Mouse (Mus musculus) retina, embryonic 14.5 days (tissue): ENCODE measurements around the gene Abcg5.
A peak's percentile ranks its signal among the peaks of the same experiment; 100 is the strongest.

Experiments
- DNase-seq: peaks from one replicate; pipeline ENCODE4 v3.0.0-alpha.2; 2015; ENCODE audit warnings: low spot score

The Abcg5 gene

DNA sequence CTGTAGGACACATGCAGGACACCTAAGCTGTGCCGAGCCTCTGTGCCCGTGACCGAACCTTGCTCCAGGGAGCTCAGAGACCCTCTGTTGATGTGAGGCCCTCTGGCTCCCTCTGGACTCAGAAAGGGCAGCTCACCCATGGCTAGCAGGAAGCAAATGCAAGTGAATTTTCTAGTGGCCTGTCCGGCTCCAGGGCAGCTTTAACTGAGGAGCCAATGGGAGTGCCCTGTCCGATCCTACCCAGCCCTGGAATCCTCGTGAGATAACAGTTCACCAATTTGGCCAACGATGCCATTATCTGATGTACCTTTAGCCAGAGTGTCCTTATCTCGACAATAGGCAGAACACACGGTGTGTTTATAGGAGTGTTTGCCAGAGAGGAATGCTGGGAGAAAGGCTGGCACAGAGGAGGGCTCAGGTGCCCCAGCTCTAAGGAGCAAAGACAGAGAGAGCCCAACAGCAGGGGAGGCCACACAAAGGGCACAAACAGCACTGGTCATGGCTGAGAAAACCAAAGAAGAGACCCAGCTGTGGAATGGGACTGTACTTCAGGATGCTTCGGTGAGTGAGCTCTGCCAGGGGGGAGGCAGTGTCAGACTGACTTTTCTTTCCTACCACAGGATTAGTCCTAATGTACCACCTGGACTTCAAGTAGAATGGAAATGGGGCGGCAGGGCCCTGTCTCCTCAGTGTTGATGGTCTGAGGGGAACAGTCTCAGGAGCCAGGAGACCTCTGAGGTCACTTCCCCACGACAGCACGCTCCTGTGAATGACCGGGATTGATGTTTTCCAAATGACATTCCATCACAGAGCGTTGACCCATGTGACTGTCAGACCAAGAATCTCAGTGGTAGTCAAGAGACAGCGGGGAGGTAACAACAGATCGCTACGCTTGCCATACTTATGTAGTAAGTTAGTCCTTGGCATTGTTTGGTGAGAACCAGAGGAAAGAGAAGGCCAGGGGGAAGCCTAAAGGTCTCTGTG is at the start of gene Abcg5:
Gene Abcg5 (minus strand): TSS at position 278 of the 984 bp plus-strand sequence.
- DNase-seq: no peak

DNA sequence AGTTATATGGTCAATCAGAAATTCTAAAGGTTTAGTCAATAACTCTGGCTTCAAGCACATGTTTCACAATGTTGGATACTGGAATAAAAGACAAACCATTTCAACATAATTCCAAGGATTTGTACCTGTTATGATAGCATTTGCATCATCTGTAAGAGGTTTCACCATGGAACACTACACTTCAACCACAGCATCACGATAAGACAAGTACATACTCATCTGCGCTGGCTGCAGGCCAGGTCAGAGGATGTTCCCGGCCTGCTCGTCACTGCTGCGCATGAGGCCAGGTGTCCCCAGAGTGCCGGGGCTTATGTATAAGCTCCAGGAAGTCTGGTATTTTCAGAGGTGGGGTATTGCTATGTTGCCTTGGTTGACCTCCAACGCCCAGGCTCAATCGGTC is 49.8 kb upstream of the Abcg5 start:
- no peak for DNase-seq

- no peak for DNase-seq
Observed at GRCm38 (mm10) chr17:84731361-84731760, 48.5 kb upstream of the Abcg5 start.

DNA sequence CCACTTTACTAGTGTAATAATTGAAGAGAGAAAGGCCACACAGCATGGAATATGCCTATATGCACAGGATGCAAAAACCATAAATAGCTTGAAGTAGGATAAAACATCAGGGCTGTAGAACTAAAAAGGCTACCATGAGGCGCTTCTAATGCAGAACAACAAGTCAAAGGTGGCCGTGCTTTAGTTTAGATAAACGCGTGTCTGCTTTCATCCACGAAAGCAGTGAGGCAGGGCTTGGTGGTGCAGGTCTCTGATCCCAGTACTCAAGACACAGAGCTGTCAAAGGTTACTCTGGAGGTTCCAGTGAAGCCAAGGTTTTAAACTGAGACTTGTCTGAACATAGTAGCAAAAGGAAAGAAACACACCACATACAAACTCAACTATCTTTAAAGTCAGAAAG is 46.3 kb upstream of the Abcg5 start:
- DNase-seq: no peak

DNA sequence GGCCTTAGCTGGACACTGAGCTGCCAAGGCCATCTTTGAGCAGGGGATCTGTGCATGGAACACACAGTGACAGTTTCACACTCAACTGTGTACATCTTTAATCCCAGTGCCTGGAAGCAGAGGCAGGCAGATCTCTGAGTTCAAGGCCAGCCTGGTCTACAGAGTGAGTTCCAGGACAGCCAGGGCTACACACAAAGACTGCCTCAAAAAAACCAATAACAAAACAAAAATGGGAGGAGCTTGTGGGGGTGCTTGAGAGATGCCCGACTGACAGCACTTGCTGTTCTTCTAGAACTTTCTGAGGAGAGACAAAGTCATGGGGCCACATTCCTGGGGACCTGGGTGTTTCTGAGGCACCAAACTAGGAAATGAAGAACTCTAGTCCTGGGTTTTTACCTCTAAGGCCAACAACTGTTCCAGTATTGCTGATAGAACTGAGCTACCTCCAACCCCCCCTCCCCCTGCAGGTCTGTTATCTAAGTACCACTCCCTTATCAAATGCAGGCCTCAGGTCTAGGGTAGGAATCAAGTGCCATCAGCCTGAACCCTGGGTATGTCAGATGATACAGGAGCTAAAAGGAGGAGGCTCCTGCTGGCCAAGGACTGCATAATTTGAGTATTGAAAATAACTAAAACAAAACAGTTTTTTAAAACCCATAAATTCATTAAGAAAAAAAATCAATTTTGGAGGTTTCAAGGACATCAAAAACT is 45.5 kb upstream of the Abcg5 start:
- DNase-seq: no peak

GRCm38 (mm10) chr17:84725163-84725562 is 42.4 kb upstream of the Abcg5 start:
- no peak for DNase-seq

- DNase-seq: no peak
Observed at GRCm38 (mm10) chr17:84724028-84724427, 41.2 kb upstream of the Abcg5 start.

DNA sequence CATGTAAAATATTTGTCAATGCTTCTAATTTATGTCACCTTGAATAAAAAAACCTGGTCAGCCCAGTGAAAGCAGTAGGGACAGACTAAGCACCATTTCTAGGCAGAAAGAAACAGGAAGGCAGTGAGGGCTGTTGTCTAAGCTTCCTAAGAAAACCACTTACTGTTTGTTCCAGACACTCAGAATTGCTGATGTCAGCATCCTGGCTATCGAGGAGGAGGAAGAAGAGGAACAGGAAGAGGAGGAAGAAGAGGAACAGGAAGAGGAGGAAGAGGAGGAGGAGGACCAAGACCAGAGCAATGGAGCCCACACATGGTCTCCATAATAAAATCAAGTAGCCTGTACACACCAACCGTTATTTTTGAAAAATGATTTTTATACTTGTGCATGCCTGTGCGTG is 36.3 kb upstream of the Abcg5 start:
- DNase-seq: no peak

GRCm38 (mm10) chr17:84717416-84717815 is 34.6 kb upstream of the Abcg5 start:
- DNase-seq: no peak

DNA sequence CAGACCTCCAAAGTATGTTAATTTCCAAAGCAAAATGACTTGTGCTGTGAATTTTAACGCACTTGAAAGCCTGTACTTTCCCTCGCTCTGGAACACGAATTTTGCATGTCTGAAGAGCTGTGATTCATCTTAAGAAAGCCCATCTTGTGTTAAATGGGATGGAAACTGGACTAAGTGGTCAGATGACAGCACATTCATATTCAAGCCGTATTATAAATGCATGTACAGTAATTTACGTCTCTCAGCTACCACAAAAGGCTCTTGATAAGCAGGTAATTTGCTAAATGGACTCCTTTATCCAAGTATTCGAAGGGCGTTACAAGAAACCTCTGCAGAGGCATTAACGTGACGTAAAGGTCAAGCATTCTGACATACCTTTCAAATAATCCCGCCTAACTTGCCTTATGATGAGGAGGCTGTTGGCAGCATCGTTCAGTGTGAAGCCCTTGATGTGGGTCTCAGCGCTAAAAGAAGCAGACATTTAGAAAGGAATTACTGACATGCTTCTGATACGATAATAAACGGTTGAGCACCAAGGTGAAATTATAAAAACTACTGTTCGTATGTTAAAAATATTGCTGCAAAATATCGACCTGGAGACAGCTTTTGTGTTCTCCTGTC is 33.6 kb upstream of the Abcg5 start:
- DNase-seq: no peak

DNA sequence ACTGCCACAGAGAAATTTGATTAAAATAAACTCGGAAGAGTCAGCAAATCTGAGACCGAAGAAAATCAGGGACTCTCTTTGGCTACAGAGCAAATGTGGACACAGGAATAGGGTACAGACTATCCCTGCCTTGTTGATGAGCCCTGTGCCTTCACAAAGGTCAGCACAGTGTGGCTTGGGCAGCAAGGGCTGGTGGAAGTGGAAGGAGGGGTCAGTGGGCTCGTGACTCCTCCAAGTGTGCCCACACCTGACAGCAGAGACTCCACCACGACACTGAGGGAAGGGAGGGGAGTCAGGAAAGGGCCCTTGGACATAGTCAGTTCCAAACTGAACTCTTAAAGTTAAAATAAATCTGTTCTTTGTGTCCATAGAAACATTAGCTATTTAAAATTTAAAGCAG is 32.1 kb upstream of the Abcg5 start:
- DNase-seq: no peak

DNA sequence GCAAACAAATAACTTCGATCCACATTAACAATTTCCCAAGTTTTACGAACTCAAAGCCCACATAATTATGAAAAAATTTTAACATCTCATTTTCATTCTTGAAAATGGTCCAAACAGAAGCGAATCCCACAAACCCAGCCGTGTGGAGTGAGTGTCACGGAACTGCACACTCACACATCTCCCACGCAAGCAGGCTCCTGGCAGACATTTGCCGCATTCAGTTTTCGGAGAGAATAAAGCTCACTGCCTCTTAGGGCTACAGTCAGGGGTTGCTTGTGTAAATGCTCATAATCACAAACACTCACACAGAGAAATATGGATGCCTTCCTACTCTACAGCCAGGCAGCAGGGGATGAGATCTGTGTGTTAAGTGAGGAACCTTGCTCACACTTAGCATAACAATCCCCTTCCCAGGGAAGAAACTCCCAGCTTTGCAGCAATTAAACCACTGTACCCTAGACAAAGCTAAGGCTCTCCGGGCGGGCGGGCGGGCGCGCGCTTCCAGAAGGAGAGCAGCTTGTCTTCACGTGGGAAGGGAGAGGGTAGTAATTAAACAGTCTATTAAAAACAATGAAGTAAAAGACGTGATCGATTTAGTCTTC is 30.9 kb upstream of the Abcg5 start:
- no peak for DNase-seq

GRCm38 (mm10) chr17:84709403-84709851 is 26.6 kb upstream of the Abcg5 start:
- peak; percentile 32 for DNase-seq

DNA sequence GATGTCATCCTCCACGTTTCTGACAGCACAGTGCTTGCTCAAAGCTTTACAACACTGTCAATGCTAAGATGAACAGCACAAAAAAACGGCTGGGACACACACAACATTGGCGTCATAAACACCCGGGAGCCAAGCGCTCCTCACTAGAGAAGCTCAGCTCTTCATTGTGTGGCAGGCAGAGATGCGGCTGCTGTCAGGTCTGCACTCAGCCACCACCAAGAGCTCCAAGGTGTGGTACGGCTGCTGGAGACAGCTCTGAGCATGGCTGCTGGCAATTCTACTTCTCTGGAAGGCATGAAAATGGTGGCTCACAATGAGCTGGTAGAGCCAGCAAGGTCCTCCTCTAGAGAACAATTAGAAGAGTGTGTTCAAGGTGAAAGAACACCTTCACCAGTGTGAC is 26.0 kb upstream of the Abcg5 start:
- no peak for DNase-seq

- peak; percentile 54 for DNase-seq
Observed at GRCm38 (mm10) chr17:84707407-84707806, 24.6 kb upstream of the Abcg5 start.

DNA sequence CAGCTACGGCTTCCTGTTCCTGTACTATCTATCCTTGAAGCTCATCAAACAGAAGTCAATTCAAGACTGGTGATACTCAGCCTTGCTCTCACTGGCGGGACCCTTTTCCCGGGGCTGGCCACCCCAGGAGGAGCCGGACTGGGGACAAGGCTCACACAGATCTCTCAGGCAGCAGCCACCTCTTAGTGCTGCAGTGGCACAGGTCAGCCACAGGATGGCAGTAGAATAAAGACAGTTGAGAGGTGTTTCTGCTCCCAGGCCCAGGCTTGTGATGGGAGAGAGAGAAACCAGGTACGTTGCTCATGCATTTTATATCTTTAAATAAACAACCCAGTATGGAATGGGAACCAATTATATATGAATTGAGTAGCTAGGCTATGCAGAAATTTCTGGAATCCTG is 15.9 kb upstream of the Abcg5 start:
- DNase-seq: peak; percentile 85

- DNase-seq: peak; percentile 32
Observed at GRCm38 (mm10) chr17:84696537-84696936, 13.7 kb upstream of the Abcg5 start.

DNA sequence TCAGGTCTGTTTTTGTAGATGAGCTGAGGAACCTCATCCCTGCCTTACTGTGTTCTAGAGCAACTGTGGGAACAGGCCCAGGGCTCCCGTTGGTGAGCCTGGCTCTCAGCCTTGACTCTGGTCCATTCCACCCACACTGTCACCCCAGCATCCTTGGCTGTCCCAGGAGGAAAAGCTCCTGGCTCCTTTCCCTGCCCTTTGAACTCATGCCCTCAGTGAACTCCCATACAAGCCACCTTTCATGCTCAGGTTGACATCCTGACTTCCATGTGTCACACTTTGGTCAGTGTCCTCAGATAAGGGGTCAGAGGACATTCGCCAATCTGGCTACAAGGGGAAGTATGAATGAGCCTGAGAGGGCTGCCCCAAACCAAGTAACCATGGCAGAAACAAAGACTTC is 10.9 kb upstream of the Abcg5 start:
- DNase-seq: no peak

DNA sequence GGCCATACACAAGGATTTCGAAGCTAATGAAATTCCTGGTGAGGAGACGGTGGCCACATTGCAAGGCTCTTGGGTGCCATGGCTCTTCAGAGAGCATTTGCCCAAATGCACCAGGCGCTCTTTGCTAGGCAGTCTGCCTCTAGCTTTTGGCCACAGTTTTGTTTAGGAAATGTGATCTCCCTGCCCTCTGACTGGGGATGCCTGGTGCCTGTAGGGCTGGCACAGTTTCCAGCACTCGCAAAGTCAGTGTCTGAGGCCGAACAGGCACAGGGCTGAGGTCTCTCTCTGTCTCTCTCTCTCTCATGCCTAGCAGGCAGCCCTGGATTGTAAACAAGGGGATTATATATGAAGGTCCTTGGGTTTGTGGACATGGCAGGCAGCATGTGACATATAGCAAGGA is 7.3 kb upstream of the Abcg5 start:
- no peak for DNase-seq

- no peak for DNase-seq
Observed at GRCm38 (mm10) chr17:84689316-84689715, 6.5 kb upstream of the Abcg5 start.

DNA sequence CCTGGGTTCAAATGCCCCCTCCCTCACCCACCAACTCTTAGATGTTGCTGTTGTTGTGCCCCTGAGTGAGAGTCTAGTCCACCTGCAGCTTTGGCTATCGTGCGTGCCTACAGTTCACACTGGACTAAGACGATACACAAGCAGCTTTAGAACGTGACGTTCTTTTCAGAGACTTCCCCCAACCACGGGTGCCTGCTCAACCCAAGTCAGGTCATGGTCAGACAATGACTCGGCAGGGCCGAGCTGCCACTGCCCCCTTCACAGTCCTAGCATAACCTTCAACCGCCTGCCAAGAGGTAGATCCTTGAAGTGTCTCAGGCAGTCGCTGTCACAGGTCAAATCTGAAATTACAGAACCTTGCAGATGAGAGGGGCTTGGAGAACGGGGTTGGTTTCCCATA is 6.0 kb upstream of the Abcg5 start:
- no peak for DNase-seq

GRCm38 (mm10) chr17:84687994-84688393 is 5.2 kb upstream of the Abcg5 start:
- DNase-seq: no peak
